Mouse (Mus musculus) urinary bladder, postnatal 25 days (tissue): ENCODE measurements around the gene Dcps.
A peak's percentile ranks its signal among the peaks of the same experiment; 100 is the strongest.

Source experiments
- DNase-seq: peaks from one replicate; pipeline ENCODE4 v3.0.0; 2022; ENCODE audit warnings: low spot score

Dcps gene

GRCm38 (mm10) chr9:35108916-35109315 is 66.9 kb downstream of the Dcps start:
- DNase-seq, result no peak

DNA sequence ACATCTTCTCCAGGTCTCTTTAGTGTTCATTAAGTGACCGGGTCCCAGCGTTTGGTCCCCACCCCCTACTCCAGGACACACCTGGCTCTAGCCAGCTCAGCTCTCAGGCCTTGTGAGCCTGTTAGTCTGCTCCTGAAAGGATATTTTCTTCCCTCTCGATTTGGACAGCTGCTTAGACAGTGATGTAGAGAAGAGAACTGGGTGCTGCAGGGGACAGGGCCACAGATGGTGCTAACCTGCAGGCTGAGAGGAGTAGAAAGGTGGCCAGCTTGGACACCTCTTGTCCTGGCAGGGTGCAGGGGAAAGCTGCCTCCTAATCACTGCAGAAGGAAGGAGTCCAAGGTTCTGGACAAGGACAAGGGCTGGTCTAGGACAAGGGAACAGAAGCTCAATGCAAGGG is 67.8 kb downstream of the Dcps start:
- no peak for DNase-seq

- no peak for DNase-seq
Measured at GRCm38 (mm10) chr9:35107396-35107795, 68.5 kb downstream of the Dcps start.

- DNase-seq, result no peak
Measured at GRCm38 (mm10) chr9:35105884-35106880, 69.7 kb downstream of the Dcps start.

DNA sequence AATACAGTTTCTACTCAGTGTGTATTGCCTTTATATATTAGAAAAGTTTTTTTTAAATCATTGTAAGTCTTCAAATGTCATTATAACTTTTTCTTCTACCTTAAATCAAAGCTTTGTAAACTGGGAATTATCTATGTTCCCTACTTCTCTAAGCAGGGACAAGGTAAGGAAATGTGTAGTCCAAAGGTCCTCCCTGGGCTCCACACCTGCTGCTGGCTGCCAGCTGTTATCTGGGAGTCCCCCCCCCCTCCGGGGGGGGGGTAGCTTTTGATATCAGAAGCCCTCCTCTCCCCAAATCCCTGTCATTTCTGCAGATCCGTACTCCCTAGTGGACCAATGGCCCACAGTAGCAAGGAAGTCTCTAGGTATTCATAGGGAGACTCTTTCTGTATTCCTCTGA is 70.4 kb downstream of the Dcps start:
- DNase-seq, result no peak

DNA sequence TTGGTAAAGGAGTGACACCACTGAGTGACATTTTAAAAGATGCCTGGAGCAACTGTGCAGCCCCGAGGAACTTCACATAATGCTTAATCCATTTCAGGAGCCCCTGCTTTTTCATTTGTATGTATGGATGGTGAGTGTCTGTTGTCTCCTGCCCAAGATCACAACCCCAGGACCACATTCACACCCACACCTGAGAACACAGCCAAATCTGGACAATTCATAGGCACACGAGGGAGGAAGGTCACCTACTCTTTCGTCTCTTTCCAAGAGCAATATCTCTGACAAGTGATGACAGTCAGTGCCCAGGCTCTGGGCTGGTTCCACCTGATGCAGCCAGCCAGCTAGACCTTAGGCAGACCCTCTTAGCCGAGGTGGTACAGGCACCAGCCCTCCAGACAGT is 71.2 kb downstream of the Dcps start:
- DNase-seq, result no peak

DNA sequence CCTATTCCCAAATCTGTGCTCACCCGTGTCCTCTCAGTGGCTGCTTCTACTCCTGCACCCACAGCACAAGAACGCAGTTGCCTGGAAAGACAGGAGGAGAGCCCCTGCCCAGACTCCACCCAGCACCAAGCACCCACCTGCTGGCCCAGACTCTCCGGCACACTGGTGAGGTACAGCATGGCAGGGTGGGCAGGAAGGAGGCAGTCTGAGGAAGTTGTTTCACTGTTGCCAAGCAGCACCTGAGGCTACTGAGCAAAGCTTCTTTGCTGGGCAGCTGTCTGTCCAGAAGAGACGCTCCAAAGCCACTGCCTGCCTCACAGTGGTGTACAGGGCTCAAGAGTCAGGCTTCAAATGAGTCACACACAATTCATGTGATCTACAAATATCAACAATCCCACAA is 77.1 kb downstream of the Dcps start:
- peak; percentile 4 for DNase-seq

DNA sequence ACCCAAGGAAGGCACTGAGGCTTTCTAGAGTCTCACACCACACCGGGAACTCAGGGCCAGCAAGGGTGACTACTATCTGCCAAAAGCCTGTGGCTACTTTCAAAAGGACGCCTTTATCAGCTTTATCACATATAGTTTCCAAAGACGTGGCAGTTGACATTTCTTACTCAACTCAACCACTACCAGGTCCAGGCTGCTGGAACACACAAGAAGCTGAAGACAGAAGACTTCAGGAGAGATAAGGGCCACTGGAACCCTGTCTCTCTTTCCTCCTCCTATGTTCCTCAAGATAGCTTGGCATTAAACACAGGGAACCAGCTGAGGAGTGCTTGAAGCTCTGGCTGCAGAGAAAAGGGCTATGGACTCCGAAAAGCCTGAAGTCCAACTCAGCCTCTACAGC is 78.0 kb downstream of the Dcps start:
- DNase-seq, result peak; percentile 2

- DNase-seq, result no peak
Measured at GRCm38 (mm10) chr9:35095726-35096125, 80.1 kb downstream of the Dcps start.

DNA sequence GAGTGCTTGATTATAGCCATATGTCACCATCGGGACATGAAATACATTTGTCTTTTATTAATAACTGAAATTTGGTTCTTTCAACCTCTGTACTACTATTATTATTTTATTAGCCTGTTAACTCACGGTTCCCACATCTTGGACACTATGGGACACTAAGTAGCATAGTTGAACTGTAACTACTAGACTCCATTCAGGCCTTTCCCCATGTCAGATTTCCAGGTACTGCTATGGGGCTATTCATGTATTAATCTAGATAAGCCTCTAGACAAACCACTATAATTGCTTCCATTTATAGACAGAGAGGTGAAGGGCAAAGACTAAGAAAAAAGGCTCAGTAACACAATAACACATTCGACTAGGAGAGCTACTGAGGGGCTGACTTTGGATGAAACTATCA is 82.5 kb downstream of the Dcps start:
- no peak for DNase-seq

- DNase-seq, result no peak
Measured at GRCm38 (mm10) chr9:35092904-35093303, 83.0 kb downstream of the Dcps start.
